Mouse (Mus musculus): ENCODE results near the gene Fgfr2.

The Fgfr2 gene

DNA sequence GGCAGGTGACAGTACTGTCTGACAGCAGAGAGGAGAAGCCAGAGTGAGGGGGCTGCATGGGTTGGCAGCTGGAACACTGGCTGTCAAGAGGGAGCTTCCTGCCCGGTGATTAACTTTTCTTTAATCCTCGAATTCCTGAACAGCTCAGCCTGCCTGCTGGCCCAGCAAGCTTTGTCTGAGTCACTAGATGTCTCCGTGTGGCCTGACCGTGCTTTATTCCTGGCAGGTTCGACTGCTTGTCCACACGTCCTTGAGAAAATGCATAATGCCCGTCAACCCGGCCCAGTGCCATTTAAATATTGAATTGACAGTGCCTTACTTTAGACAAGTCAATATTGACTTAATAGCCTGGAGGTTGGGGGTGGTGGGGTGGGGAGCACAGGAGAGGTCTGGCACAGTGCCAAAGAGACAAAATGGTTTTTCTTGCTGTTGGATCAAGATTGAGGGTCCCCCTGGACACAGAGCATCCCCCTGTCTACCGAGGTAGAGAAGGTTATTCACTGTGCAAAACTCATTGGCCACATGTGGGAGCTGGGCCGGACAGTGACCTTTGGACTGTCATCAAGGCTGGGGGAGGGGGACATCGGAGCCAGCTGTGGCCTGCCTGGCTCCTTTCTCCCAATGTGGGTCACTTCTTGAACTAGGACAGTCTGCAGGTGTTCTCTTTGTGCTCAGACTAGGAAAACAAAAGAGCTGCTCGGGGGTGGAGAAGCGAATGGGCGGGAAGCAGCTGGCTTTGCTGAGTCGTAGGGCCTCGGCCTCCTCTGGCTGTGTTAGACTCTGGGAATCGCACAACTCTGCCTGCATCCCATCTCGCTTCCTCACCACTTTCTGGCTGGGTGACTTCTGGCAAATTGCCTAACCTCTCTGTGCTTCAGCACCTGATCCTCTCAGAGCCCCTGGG is 2287.9 kb downstream of the Fgfr2 start:
- DNase-seq (ENCODE audit: low read depth): no peak

DNA sequence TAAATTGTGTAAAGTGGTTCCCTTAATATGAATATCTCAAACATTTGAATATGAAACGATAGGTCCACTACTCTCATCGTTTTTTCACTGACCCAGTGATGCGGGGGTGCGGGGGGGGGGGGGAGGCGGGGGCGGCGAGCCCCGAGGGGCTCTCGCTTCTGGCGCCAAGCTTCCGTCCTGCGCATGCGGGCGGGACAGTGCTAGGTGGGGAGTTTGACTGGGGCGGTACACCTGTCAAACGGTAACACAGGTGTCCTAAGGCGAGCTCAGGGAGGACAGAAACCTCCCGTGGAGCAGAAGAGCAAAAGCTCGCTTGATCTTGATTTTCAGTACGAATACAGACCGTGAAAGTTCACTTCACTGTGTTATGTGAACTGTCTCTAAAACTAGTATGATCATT is 2288.9 kb downstream of the Fgfr2 start:
- peak; percentile 87 for DNase-seq (ENCODE audit: low read depth)

DNA sequence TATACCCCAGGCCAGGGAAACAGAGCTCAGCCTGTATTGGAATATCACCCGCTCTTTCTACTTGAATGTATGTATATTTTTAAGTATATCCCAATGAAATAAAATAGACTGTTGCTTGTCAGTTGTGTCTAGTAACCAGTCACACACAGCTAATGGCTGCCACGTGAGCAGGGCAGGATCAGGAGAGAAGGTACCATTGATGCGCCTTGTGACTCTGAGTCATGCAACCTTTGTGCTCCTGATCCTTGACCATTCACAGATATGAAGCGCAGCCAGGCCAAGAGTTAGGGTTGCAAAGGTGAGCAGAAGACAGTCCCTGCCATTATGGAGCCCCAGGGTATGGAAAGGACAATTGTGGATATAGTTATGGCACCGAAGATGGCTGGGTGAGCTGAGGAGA is 2291.6 kb downstream of the Fgfr2 start:
- DNase-seq (ENCODE audit: low read depth): no peak

DNA sequence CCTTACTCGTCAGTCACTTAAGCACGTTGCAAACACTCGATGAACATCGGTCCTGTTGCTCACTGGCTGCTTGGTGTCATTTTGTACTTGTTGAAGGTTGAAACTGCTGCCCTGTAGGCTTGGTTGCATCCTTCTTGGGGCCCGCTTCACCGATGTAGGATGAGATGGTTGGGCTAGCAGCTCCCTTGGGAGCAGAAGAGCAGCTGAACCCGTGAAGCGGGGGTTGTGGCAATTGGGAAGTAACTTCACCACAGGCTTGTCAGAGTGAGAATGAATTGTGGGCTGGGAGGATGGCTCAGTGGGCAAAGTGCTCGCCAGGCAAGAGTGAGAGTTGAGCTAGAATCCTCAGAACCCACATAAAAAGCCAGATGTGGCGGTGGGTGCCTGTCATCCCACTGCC is 2294.7 kb downstream of the Fgfr2 start:
- DNase-seq (ENCODE audit: low read depth): no peak

DNA sequence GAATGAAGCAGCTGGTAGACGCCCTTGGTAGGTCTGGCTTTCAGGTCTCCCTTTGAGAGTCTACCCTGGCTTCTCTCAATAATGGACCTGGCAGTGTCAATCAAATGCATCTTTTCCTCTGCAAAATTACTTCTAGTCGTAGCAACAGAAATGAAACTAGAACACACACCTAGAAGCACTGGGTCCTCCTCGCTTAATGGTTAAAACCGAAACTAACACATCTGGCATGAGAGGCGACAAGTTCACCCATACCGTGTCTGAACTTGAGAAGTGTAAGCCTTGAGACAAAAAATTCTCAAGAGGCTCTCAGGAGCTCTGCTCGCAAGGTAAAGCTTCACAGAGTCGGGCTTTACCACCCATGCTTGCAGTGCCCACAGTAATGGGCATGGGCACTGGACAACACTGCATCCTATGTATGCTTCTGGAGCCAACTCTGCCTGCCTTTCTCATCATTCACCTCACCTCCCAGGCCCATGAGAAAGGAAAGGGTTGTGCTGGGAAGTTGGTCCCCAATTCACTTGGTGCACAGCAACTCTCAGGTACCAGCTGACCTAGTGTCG is 2295.2 kb downstream of the Fgfr2 start:
- no peak for DNase-seq (ENCODE audit: low read depth)

DNA sequence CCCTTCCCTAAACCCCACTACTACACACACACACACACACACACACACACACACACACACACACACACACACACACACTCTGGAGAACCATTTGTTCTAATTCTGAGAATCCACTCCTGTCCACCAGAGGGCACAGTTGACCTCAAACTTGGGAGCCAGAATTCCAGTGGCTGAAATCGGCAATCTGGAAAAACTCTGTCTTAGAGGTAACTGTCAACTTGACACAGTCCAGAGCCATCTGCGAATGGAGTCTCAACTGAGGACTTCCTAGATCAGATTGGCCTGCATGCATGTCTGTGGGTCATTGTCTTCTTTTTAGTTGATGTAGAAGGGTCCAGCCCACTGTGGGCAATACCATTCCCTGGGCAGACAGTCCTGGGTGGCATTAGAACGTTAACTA is 2295.7 kb downstream of the Fgfr2 start:
- peak; percentile 6 for DNase-seq (ENCODE audit: low read depth)

DNA sequence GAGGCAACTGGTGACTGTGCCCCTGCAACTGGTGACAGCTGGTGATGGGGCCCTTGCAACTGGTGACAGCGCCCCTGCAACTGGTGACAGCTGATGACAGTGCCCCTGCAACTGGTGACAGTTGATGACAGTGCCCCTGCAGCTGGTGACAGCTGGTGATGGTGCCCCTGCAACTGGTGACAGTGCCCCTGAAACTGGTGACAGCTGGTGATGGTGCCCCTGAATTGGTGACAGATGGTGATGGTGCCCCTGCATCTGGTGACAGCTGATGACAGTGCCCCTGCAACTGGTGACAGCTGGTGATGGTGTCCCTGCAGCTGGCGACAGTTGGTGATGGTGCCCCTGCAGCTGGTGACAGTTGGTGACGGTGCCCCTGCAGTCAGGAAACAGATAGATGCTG is 2296.8 kb downstream of the Fgfr2 start:
- DNase-seq (ENCODE audit: low read depth): no peak

DNA sequence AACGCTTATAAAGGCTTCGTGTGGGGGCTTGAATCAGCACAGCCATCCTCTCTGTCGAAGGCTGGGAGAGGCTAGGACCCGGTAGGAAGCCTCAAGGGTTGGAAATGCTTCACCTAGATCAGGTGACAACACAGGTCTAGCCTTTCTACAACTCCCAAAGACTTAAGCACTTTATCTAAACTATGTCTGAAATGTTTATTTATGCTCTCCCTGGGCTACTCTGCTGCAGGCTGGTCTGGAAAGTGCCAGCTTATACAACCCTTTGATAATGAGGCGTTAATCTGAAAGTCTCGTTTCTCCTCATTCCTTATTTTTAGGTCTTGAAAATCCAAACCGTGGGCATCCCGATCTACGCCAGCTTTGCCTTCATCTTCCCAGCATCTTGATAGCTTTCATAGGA is 2299.2 kb downstream of the Fgfr2 start:
- no peak for DNase-seq (ENCODE audit: low read depth)

DNA sequence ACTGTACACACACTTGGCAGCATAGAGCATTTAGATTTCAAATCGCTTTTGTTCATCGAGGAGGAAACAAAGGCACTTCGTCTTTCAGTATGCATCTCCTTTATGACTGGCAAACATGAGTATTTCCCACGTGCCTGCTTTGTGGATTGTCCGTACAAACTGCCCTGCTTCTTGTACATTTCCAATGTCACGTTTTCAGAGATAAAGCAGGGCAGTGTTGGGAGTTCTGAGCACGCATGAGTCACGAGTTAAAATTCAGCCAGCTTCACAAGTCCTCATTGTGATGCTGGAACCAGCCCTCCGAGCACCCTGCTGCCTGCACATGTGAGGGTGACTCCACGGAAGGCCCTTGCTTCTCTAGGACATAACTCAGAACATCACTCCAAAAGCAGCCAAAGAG is 2303.5 kb downstream of the Fgfr2 start:
- no peak for DNase-seq (ENCODE audit: low read depth)

DNA sequence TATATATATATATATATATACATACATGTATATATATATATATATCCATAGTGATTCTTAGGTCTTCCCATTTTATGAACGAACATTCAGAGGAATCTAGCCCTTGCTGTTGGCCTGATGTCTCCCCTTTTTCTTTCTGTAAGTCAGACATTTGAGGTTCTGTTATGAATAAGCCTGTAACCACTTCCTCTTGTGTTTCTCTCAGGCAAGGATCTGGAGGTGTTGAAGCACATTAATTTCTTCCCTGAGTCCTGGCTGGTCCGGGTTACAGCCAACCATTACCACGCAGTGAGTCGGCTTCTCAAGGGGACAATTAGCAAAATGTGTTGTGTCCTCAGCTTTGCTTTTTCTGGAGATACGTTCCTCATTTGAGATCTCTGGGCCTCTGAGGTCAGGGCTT is 2304.3 kb downstream of the Fgfr2 start:
- peak; percentile 21 for DNase-seq (ENCODE audit: low read depth)

DNA sequence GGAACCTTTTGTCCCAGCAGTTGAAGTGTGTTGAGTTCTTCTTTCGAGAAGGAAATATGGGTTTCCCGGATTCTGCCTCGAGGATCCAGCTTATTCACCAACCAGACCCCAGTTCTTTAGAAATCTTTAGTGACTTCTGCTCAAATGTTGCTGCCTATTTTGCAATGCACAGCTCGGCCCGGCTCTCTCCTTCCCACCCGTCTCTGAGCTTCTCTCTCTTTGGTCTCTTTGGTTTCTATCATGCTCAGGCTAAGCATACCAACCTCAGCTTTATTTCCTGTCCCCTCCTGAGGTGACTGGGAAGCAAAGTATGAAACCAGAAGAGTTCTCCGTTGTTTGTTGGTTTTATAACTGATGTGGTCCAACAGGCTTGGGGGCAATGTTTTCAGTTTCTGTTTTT is 2306.9 kb downstream of the Fgfr2 start:
- no peak for DNase-seq (ENCODE audit: low read depth)

DNA sequence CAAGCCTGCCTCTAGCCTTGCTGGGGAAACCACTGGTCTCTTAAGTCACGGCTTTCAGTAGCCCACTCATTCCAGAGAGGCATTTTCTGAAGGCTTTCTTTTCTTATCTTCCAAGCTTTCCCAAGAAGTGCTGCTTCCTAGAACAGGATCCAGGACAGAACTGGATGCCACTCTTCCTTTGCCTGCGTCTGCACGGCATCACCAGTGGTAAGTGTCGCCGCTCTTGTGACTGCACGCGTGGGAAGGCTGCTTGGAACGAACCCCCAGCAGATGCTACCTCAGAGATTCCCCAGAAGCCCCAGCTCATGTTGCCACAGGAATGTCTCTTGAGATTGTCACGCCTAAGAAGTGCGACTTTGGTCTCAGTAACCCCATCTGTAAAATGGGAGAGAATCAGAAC is 2307.5 kb downstream of the Fgfr2 start:
- DNase-seq (ENCODE audit: low read depth): no peak

DNA sequence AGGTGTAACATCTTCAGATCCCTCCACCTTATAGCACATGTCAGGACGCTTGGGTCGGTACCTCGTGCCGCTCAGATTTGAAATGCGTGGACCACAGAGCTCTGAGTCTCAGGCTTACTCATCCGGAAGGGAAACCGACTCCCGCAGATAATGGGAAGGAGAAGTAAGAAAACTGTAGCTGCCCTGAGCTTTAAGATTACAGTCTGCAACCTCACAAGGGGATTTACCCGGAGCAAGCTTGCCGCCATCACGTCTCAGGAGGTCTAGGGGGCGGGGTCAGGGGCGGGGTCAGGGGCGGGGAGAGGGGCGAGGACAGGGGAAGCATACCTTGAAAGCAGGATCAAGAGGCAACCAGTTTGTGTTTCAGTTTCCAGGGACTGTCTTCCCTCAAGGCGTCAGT is 2310.7 kb downstream of the Fgfr2 start:
- DNase-seq (ENCODE audit: low read depth): no peak

DNA sequence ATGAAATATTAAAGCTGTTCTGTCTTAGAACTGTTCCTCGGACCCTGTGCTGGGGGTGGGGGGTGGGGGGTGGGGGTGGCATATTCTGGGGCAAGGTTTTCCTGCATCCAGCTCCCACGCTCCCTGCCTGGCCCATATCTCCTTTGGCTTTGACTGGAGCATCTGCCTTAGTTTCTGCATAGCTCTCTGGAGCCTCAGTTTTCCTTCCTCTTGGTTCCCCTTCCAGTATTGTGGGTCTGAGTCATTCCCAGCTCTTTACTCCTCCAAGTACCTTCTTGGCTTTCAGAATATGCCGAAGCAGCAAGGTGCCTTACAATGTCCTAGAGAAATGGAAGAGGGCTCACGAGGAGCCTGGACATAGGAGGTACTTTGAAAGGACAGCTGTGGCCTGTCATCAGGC is 2312.9 kb downstream of the Fgfr2 start:
- DNase-seq (ENCODE audit: low read depth): no peak

DNA sequence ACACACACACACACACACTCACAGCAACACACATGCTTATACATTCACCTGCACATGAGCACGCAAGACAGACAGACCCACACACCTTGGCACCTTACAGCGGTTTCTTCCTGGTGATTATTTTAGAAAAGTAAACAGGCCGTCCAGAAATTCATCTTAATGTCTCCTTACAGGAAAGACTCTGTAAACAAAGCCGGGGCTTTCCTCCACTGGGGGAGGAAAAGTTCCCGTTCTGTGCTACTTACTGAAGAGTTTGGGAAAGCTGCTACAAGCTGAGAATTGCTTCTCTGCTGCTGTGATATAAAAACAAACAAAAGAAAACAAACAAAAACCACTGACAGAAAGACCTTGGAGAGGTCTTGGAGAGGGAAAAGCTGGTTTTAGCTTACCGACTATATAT is 2314.5 kb downstream of the Fgfr2 start:
- DNase-seq (ENCODE audit: low read depth): no peak

DNA sequence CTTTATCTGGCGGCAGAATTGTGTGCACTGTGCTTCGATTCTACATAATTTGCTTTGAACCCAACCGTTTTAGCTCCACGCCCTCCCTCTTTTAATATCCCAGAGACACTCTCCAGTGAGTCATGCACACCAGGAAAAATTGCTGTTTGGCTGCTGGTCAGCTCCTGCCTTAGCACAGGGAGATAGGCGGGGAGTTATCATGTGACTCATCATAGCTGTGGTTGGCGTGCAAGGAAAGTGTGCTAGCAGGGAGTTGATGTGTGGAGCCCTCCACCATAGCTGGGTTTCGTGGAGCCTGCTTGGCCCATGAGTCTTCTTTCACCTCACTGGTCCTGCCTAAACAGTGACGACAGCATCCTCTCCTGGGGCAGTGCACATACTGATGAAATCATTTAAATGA is 2315.4 kb downstream of the Fgfr2 start:
- peak; percentile 17 for DNase-seq (ENCODE audit: low read depth)

DNA sequence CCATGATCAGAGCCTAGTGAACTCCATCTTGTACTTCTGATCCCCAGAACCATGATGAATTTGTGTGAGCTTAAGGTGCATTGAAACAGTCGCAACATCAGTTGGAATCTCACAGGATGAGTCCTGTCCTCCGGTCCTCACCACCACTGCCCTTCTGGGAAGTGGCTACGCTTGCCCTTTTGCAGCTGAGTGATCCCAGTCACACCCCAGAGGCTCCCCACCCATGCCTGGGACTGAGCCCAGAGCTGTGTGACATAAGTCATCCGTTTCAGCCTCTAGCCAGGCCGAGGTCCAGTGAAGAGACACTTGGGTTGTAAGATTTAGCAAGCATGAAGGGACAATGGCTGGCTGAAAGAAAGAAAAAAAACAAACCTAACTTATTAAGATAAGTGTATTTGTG is 2318.2 kb downstream of the Fgfr2 start:
- no peak for DNase-seq (ENCODE audit: low read depth)

DNA sequence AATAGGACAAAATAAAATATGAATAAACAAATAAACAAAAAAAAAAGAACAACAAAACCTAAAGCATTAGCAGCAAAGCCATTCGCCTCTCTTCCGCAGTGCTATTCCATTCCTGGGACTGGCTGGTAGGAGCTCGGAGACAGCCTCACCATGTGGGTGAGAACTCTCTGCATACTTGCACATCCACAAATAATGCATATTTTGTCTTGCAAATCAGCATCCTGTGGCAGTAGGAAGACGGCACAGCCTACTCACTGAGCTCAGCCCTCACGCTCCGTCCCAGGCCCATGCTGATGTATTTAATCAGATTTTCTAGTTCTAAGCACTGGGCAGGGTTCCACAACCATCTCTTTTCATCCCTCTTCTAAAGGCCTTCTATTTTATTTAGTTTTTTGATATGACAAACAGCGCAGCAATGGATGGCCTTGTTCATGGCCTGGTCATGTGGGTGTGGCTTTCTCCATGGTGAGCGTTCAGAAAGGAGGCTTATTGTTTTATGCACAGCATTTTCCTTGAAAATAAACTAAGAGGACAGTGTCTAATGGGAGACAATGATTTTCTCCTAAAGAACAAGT is 2319.8 kb downstream of the Fgfr2 start:
- no peak for DNase-seq (ENCODE audit: low read depth)

DNA sequence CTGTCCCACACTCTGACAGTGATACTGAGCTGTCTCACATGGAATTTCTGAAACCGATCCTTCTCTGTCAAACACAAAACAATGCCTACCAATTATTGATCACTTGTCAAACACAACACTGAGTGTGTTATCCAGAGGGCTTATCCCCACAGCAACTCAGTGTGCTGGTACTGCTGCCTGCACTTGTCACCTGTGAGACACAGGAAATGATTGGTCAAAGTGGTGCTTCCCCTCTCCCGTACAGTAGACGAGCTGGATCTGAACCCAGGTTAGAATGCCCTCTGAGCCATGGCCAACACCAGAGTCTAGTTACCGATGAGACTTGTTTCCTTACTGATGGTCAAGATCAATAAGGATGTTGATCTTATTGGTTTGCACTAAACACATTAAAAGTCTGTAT is 2321.3 kb downstream of the Fgfr2 start:
- DNase-seq (ENCODE audit: low read depth): no peak

DNA sequence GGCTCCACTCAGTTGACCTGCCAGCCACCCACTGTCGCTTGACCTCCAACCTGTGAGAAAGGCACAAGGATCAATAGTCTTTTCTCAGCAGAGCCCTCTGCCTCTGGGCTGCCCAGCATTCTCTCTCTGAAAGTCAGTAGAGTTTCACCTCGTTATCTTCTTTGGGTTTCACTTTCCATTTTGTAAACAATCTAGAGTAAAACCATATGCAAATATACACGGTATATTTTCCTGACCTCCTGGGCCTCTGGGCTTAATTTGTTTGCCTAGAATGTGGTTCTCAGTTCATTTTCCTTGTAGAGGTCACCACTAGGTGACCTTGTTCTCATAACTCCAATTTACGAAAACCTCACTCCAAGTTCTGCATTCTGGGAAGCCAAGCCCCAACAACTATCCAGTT is 2322.5 kb downstream of the Fgfr2 start:
- DNase-seq (ENCODE audit: low read depth): no peak

DNA sequence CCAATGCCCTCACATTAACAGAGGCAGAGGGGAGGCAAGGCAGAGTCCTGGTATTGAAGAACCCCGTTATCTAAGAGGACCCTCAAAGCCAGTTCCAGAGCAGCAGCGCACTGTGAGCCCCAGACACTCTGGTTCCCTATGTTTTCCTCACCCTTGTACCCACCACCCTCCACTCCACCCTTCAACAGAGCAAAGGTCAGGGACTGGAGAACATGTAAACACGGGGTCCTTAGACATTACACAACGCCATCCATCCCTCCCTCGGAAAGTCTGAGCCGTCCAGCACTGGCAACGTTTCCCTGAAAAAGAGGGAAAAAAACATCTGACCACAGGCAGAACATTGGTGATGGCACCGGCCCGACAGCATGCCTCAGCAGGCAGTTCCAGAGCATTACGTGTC is 2323.7 kb downstream of the Fgfr2 start:
- DNase-seq (ENCODE audit: low read depth): no peak

DNA sequence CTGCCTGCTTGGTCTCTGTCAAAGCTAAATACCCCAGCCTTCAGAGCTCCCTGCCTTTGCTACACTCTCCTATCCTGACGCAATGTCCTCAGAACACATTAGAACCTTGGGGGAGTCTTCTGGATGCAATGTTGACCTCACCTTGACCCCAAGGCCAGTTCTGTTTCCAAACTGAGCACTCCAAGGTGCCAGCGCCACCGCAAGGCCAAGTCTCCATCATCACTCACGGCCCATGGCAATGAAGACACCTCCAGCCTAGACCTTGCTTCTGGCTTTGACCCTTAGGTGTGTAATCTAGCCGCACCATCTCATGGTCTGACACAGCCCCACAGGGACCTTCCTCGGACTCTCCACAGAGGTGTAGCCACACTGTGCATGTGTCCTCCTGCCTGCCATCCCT is 2325.6 kb downstream of the Fgfr2 start:
- DNase-seq (ENCODE audit: low read depth): no peak

DNA sequence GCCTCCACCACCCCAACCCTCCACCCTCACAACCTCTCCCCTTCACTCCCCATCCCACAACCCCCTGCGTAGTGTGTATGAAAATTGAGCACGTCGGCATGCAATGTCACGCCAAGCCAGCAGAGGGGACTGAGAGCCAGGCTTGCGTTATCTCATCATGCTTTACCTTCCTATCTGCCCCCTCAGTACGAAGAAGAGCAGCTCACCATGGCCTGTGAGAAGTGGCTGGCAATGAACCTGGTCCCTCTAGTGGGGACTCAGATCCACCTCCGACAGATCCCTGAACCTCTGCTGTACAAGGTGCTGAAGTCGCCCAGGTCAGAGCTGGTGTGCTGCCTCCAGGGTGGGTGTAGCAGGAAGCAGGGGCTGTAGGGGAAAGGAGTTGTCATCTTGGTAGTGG is 2326.4 kb downstream of the Fgfr2 start:
- DNase-seq (ENCODE audit: low read depth): no peak

DNA sequence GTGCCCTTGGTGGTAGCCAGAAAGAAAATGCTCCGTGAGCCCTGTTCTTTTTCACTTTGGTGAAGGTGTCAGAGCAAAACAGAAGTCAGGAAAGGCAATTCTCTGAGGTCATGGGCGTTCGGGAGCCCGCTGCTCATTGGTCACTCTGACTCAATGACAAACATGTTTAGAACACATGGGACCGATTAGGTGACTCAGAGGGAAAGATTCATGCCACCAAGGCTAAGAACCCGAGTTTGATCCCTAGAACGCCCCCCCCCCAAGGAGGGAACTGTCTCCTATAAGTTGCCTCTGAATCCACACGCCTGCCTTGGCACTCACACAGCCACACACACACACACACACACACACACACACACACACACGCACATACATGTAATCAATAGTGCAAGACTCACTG is 2329.5 kb downstream of the Fgfr2 start:
- DNase-seq (ENCODE audit: low read depth): no peak

Measured in 416B (cell line).